Mouse (Mus musculus): ENCODE measurements around the gene Atrip. TPM values are rescaled to one million over a fixed set of nuclear protein-coding genes. Genes with fewer than 3 reads are reported as not detected.

The Atrip gene
- total and polyA plus RNA-seq, 2 experiments: 5.1 to 10.3 TPM

- Histone ChIP-seq H3K4me1 (ENCODE audit: control insufficient read depth, insufficient read depth, low read length) (peaks cover 34% of the 10 kb centered on the region), H3K27ac (replicated peaks; ENCODE audit: insufficient read depth, low read depth, low read length) (peak overlapping the region; percentile 92), H3K9ac (ENCODE audit: low read depth, low read length) (peak overlapping the region; percentile 72), H3K36me3 (ENCODE audit: control insufficient read depth, insufficient read depth, low read length) (no peaks in the 10 kb centered on the region), H3K27me3 (ENCODE audit: control insufficient read depth, insufficient read depth, low read length) (no peaks in the 10 kb centered on the region), H3K4me3 (ENCODE audit: insufficient read depth, low read depth, low read length) (peak overlapping the region; percentile 82), H3K79me2 (ENCODE audit: control insufficient read depth, insufficient read depth, low read length) (peaks cover 8% of the 10 kb centered on the region)
- no peak for TF ChIP-seq POLR2A (IDR thresholded peaks at IDR 0.05; ENCODE audit: extremely low read depth, insufficient read depth, low read length)
- 4% methylated on average over 21 of the region's 21 CpGs for WGBS
- peak; percentile 71 for DNase-seq (ENCODE audit: extremely low read depth, low read depth, low spot score)
Measured at GRCm38 (mm10) chr9:109094553-109095136, 20.7 kb upstream of the Atrip start.

GRCm38 (mm10) chr9:109093786-109094552 is 20.0 kb upstream of the Atrip start:
- no peaks in the 10 kb centered on the region for H3K36me3 ChIP-seq (ENCODE audit: control insufficient read depth, insufficient read depth, low read length)
- H3K27ac ChIP-seq (replicated peaks; ENCODE audit: insufficient read depth, low read depth, low read length): peak overlapping the region; percentile 92
- peak overlapping the region; percentile 5 for H3K4me3 ChIP-seq (ENCODE audit: insufficient read depth, low read depth, low read length)
- H3K9ac ChIP-seq (ENCODE audit: low read depth, low read length): peak overlapping the region; percentile 25
- TF ChIP-seq POLR2A (IDR thresholded peaks at IDR 0.05; ENCODE audit: extremely low read depth, insufficient read depth, low read length): 0 out of 2 replicates have a peak, but pooled peaks have one; percentile 33
- no peak for TF ChIP-seq CTCF (IDR thresholded peaks at IDR 0.05; ENCODE audit: low read depth, low read length)
- peaks cover 2% of the 10 kb centered on the region; the same call in 1 of the 2 replicates for H3K79me2 ChIP-seq (ENCODE audit: control insufficient read depth, insufficient read depth, low read length)
- WGBS: 9% methylated on average over 11 of the region's 11 CpGs
- no peaks in the 10 kb centered on the region for H3K27me3 ChIP-seq (ENCODE audit: control insufficient read depth, insufficient read depth, low read length)
- peak; percentile 87 for DNase-seq (ENCODE audit: extremely low read depth, low read depth, low spot score)
- H3K4me1 ChIP-seq (ENCODE audit: control insufficient read depth, insufficient read depth, low read length): peaks cover 33% of the 10 kb centered on the region

GRCm38 (mm10) chr9:109092799-109093198 is 18.9 kb upstream of the Atrip start:
- Histone ChIP-seq H3K36me3 (ENCODE audit: control insufficient read depth, insufficient read depth, low read length) (no peaks in the 10 kb centered on the region), H3K79me2 (ENCODE audit: control insufficient read depth, insufficient read depth, low read length) (no peaks in the 10 kb centered on the region; the same call in 1 of the 2 replicates), H3K27me3 (ENCODE audit: control insufficient read depth, insufficient read depth, low read length) (no peaks in the 10 kb centered on the region), H3K4me1 (ENCODE audit: control insufficient read depth, insufficient read depth, low read length) (peaks cover 33% of the 10 kb centered on the region), H3K4me3 (ENCODE audit: insufficient read depth, low read depth, low read length) (no peak overlapping the region), H3K27ac (replicated peaks; ENCODE audit: insufficient read depth, low read depth, low read length) (peak overlapping the region; percentile 73), H3K9ac (ENCODE audit: low read depth, low read length) (peak overlapping the region; percentile 14; the same call in 1 of the 2 replicates)
- TF ChIP-seq POLR2A (IDR thresholded peaks at IDR 0.05; ENCODE audit: extremely low read depth, insufficient read depth, low read length) (no peak), CTCF (IDR thresholded peaks at IDR 0.05; ENCODE audit: low read depth, low read length) (0 out of 2 replicates have a peak, but pooled peaks have one; percentile 9)
- peak; percentile 93 for DNase-seq (ENCODE audit: extremely low read depth, low read depth, low spot score)
- 16% methylated on average over 6 of the region's 6 CpGs for WGBS

- Histone ChIP-seq H3K79me2 (ENCODE audit: control insufficient read depth, insufficient read depth, low read length) (no peaks in the 10 kb centered on the region; the same call in 1 of the 2 replicates), H3K9ac (ENCODE audit: low read depth, low read length) (no peak overlapping the region), H3K4me3 (ENCODE audit: insufficient read depth, low read depth, low read length) (no peak overlapping the region), H3K4me1 (ENCODE audit: control insufficient read depth, insufficient read depth, low read length) (peaks cover 26% of the 10 kb centered on the region), H3K27ac (replicated peaks; ENCODE audit: insufficient read depth, low read depth, low read length) (no peak overlapping the region), H3K27me3 (ENCODE audit: control insufficient read depth, insufficient read depth, low read length) (no peaks in the 10 kb centered on the region), H3K36me3 (ENCODE audit: control insufficient read depth, insufficient read depth, low read length) (no peaks in the 10 kb centered on the region)
- 80% methylated on average over 8 of the region's 8 CpGs for WGBS
- TF ChIP-seq POLR2A (IDR thresholded peaks at IDR 0.05; ENCODE audit: extremely low read depth, insufficient read depth, low read length): no peak
- no peak for TF ChIP-seq CTCF (IDR thresholded peaks at IDR 0.05; ENCODE audit: low read depth, low read length)
- DNase-seq (ENCODE audit: extremely low read depth, low read depth, low spot score): no peak
Measured at GRCm38 (mm10) chr9:109091802-109092201, 17.9 kb upstream of the Atrip start.

- peaks cover 26% of the 10 kb centered on the region for H3K4me1 ChIP-seq (ENCODE audit: control insufficient read depth, insufficient read depth, low read length)
- H3K4me3 ChIP-seq (ENCODE audit: insufficient read depth, low read depth, low read length): no peak overlapping the region
- no peaks in the 10 kb centered on the region for H3K27me3 ChIP-seq (ENCODE audit: control insufficient read depth, insufficient read depth, low read length)
- no peaks in the 10 kb centered on the region; the same call in 1 of the 2 replicates for H3K79me2 ChIP-seq (ENCODE audit: control insufficient read depth, insufficient read depth, low read length)
- peak; percentile 62 for DNase-seq (ENCODE audit: extremely low read depth, low read depth, low spot score)
- 25% methylated on average over 15 of the region's 15 CpGs for whole genome bisulfite sequencing
- peak overlapping the region; percentile 32 for H3K9ac ChIP-seq (ENCODE audit: low read depth, low read length)
- H3K27ac ChIP-seq (replicated peaks; ENCODE audit: insufficient read depth, low read depth, low read length): peak overlapping the region; percentile 69
- TF ChIP-seq CTCF (IDR thresholded peaks at IDR 0.05; ENCODE audit: low read depth, low read length): no peak
- no peak for TF ChIP-seq POLR2A (IDR thresholded peaks at IDR 0.05; ENCODE audit: extremely low read depth, insufficient read depth, low read length)
- H3K36me3 ChIP-seq (ENCODE audit: control insufficient read depth, insufficient read depth, low read length): no peaks in the 10 kb centered on the region
Measured at GRCm38 (mm10) chr9:109090446-109090845, 16.5 kb upstream of the Atrip start.

Measured in liver, adult 2 months (tissue).